8 mouse cellular contexts compared by ENCODE assay signal in genomic region chr4:82506731-82507331, GRCm38 (mm10).
DNase-seq lines count a peak whose midpoint lies in the region; ATAC-seq lines count a peak whose summit lies in the region.

No protein-coding gene starts in this region.

- under 1% methylated on average over 30 of the region's 30 CpGs for WGBS in lung, embryonic 15.5 days
- WGBS in stomach, embryonic 14.5 days: under 1% methylated on average over 29 of the region's 30 CpGs

- H3K27me3 ChIP-seq in lung, embryonic 15.5 days: no peaks in the 10 kb centered on the region
- H3K27me3 ChIP-seq in stomach, embryonic 14.5 days (ENCODE audit: control insufficient read depth, insufficient read depth, low read length): no peaks in the 10 kb centered on the region

- H3K9ac ChIP-seq in lung, embryonic 15.5 days: peak overlapping the region; percentile 60
- H3K9ac ChIP-seq in stomach, embryonic 14.5 days (replicated peaks; ENCODE audit: low read depth, low read length): peak overlapping the region; percentile 99

- peak overlapping the region; percentile 93 for H3K4me2 ChIP-seq in lung, embryonic 15.5 days
- peak overlapping the region; percentile 91 for H3K4me2 ChIP-seq in stomach, embryonic 14.5 days (replicated peaks; ENCODE audit: low read depth, low read length)

- H3K4me1 ChIP-seq in lung, embryonic 15.5 days: peaks cover 37% of the 10 kb centered on the region
- peaks cover 43% of the 10 kb centered on the region for H3K4me1 ChIP-seq in stomach, embryonic 14.5 days (ENCODE audit: control insufficient read depth, insufficient read depth, low read length)

- H3K36me3 ChIP-seq in lung, embryonic 15.5 days: no peaks in the 10 kb centered on the region
- H3K36me3 ChIP-seq in stomach, embryonic 14.5 days (ENCODE audit: control insufficient read depth, insufficient read depth, low read length): no peaks in the 10 kb centered on the region

- peak; percentile 77 for DNase-seq in left cerebral cortex, postnatal 4 days
- no peak for DNase-seq in left cerebral cortex, adult 18-20 months (ENCODE audit: low spot score in 2 of 2)
- peak; percentile 59 for DNase-seq in adrenal gland, postnatal 25 days
- DNase-seq in forelimb bud, embryonic 11.5 days (ENCODE audit: low read depth, low spot score): peak; percentile 78
- peak; percentile 94 for DNase-seq in kidney, adult 9 months
- no peak for DNase-seq in c-Kit-positive CD71-positive TER-119-positive erythroid progenitor cells, embryonic 14.5 days (ENCODE audit: low spot score)

- intact Hi-C loops in left cerebral cortex, postnatal 4 days (cut with DNase I): loop anchor here (10.0 kb wide), 2 partner anchors 108 to 202 kb away; no protein-coding TSS in a partner anchor

- peak; percentile 56 for ATAC-seq in lung, embryonic 15.5 days (ENCODE audit: borderline replicate concordance, extremely low read depth, low FRiP score, low TSS enrichment)
- ATAC-seq in stomach, embryonic 14.5 days (ENCODE audit: insufficient number of reproducible peaks, insufficient read depth, low FRiP score, low read depth): peak; percentile 59

- peak overlapping the region; percentile 100 for H3K27ac ChIP-seq in lung, embryonic 15.5 days
- peak overlapping the region; percentile 100 for H3K27ac ChIP-seq in stomach, embryonic 14.5 days (ENCODE audit: low read length)

- peak overlapping the region; percentile 85 for H3K4me3 ChIP-seq in lung, embryonic 15.5 days
- peak overlapping the region; percentile 99 for H3K4me3 ChIP-seq in stomach, embryonic 14.5 days (ENCODE audit: low read depth, low read length)

- no peaks in the 10 kb centered on the region for H3K9me3 ChIP-seq in lung, embryonic 15.5 days
- no peaks in the 10 kb centered on the region for H3K9me3 ChIP-seq in stomach, embryonic 14.5 days (ENCODE audit: control insufficient read depth, low read depth, low read length)

Comparison
In these comparisons a context has a peak if more than half of its experiments do, and no peak if none do; other contexts are left out.
1. DNase-seq: peak in left cerebral cortex, postnatal 4 days (single experiment), adrenal gland, postnatal 25 days (single experiment), forelimb bud, embryonic 11.5 days (single experiment) and kidney, adult 9 months (single experiment); none in left cerebral cortex, adult 18-20 months (0 of 2) and c-Kit-positive CD71-positive TER-119-positive erythroid progenitor cells, embryonic 14.5 days (single experiment).